Mouse (Mus musculus): ENCODE measurements around the gene Daam1. TPM values are rescaled to one million over a fixed set of nuclear protein-coding genes. Genes with fewer than 3 reads are reported as not detected.

Daam1 gene
- polyA plus RNA-seq, 1 experiment from 2014 or later: 15.3 TPM

DNA sequence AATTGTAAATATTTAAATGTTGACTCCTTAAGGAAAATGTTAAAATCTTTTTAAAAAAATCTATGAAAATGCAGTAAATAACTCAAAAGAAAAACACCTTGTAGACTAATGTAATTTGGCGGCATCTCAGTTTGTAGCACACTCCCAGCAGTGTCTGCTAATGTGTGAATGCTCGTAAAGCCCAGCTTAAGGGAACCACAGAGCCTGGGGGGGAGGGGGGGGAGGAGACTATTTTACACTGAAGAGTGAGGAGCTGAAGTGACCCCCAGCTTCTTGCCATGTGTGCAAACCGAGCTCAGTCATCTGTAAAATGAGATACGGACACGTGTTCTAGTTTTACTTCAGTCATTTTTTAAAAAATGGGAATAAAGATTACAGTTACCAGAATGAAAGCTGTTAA is 16.7 kb downstream of the Daam1 start:
- DNase-seq: no peak
- TF ChIP-seq CTCF (IDR thresholded peaks at IDR 0.05; ENCODE audit: low read depth): no peak
- Histone ChIP-seq H3K4me2 (no peak overlapping the region), H3K9me3 (ENCODE audit: low read depth, low read length) (no peaks in the 10 kb centered on the region), H3K9ac (no peak overlapping the region), H3K27me3 (ENCODE audit: insufficient read depth, low read length) (no peaks in the 10 kb centered on the region), H3K27ac (ENCODE audit: low read depth) (no peak overlapping the region), H3K4me1 (ENCODE audit: insufficient read depth) (peaks cover 7% of the 10 kb centered on the region), H3K36me3 (ENCODE audit: insufficient read depth) (no peaks in the 10 kb centered on the region), H3K4me3 (ENCODE audit: low read depth, low read length) (no peak overlapping the region)
- ATAC-seq (ENCODE audit: insufficient read depth): no peak
- 62% methylated on average over 5 of the region's 5 CpGs for WGBS

DNA sequence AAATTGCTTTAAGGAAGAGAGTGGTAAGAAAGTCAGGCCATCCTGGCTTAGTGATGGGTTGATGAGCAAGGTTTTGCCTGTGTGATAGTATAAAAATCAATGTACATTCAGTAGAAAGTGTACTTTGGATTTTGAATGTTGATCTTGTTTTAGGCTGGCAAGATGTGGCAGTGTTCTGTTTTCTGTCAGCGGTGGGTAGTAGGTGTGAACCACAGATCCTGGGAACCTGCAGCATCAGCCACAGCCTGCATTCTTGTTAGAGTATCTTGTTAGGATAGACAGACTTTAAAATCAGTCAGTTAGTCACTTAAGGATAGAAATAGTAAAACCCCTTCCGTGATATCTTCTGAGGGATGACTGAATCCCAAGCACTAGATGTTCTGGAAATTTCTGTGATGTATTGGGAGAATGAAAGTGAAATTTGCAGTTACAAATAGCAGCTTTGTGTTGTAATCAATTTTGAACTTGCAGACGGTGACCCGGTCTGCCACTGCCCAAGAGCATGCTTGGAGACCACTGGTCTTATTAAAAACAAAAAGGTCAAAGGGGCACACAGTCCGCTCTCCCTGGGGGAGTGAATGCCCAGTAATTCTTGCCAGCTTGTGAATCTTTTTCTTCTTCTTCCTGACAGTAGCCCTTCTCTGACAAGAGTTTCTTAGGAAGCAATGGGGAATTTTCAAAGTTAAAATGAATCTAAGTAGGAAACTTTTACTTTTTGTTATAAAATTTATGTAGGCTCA is 17.3 kb downstream of the Daam1 start:
- no peak for ATAC-seq (ENCODE audit: insufficient read depth)
- no peak overlapping the region for H3K27ac ChIP-seq (ENCODE audit: low read depth)
- 61% methylated on average over 5 of the region's 5 CpGs for WGBS

DNA sequence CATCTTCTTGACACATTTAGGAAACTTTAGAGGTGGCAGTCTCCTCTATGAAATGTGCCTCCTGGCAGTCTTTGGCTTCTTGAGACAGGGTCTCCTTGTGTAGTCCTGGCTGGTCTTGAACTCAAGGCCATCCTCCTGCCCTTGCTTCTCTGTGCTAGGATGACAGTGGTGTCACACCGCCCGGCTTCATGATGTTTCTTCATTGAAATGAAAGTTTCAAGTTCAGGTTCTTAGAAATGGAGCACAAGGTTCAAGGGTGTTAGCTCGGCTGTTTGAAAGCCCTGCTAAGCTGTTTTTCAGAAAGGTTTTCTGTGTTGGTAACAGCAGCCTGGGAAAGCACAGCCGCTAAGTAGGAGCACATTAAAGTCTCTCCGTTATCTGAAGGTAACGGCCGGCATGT is 18.2 kb downstream of the Daam1 start:
- Histone ChIP-seq H3K4me3 (ENCODE audit: low read depth, low read length) (no peak overlapping the region), H3K9ac (no peak overlapping the region), H3K4me2 (no peak overlapping the region), H3K27me3 (ENCODE audit: insufficient read depth, low read length) (no peaks in the 10 kb centered on the region), H3K9me3 (ENCODE audit: low read depth, low read length) (no peaks in the 10 kb centered on the region), H3K27ac (ENCODE audit: low read depth) (no peak overlapping the region), H3K36me3 (ENCODE audit: insufficient read depth) (no peaks in the 10 kb centered on the region), H3K4me1 (ENCODE audit: insufficient read depth) (peaks cover 14% of the 10 kb centered on the region)
- no peak for TF ChIP-seq CTCF (IDR thresholded peaks at IDR 0.05; ENCODE audit: low read depth)
- DNase-seq (no peak), ATAC-seq (ENCODE audit: insufficient read depth) (no peak)
- WGBS: 92% methylated on average over 7 of the region's 7 CpGs

More for the DNA sequence above, 17.3 kb downstream of the Daam1 start:
- Histone ChIP-seq H3K36me3 (ENCODE audit: insufficient read depth) (no peaks in the 10 kb centered on the region), H3K4me2 (no peak overlapping the region), H3K27me3 (ENCODE audit: insufficient read depth, low read length) (no peaks in the 10 kb centered on the region), H3K4me1 (ENCODE audit: insufficient read depth) (peaks cover 6% of the 10 kb centered on the region; the same call in 1 of the 2 replicates), H3K9ac (no peak overlapping the region), H3K9me3 (ENCODE audit: low read depth, low read length) (no peaks in the 10 kb centered on the region), H3K4me3 (ENCODE audit: low read depth, low read length) (no peak overlapping the region)
- no peak for TF ChIP-seq CTCF (IDR thresholded peaks at IDR 0.05; ENCODE audit: low read depth)
- no peak for DNase-seq

DNA sequence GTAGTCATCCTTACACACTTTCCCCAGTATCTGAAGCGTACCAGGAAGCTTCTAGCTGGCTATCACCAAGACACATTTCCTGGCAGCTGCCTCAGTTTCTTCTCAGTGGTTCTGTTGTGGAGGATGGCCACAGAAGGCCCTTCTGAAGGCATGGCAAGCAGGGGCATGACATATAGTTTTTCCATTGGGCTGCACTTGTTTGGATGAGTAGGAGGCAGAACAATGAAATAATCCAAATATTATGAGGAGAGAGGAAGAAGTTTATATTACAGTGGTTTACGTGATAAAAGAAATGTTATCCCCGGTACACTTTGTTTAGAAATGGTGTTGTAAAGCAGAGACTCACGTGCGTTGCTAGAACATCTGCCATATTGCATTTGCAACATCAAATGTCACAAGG is 19.3 kb downstream of the Daam1 start:
- Histone ChIP-seq H3K4me1 (ENCODE audit: insufficient read depth) (peaks cover 24% of the 10 kb centered on the region), H3K27ac (ENCODE audit: low read depth) (no peak overlapping the region)
- no peak; the same call in 1 of the 2 replicates for ATAC-seq (ENCODE audit: insufficient read depth)

DNA sequence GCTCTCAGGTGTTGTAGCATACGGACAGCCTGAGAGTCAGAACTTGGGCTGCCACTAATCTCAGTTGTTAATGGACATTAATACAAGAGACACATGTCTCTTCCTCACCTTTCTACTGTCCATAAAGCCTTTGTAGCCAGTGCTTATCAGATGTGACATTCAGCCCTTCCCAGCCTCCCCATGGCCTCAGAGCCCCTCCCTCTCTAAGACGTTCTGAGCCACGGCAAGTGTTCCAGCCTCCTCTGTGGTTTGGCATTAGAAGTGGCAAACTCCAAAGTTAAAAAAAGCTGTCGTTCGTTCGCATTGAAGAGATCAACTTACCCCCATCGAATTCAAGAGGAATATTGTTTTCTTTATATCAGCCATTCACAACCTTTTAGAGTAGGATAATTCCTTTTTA is 21.8 kb downstream of the Daam1 start:
- peaks cover 40% of the 10 kb centered on the region for H3K4me1 ChIP-seq (ENCODE audit: insufficient read depth)
- 47% methylated on average over 7 of the region's 7 CpGs for WGBS
- no peak overlapping the region for H3K27ac ChIP-seq (ENCODE audit: low read depth)

More for the DNA sequence above, 19.3 kb downstream of the Daam1 start:
- H3K27me3 ChIP-seq (ENCODE audit: insufficient read depth, low read length): no peaks in the 10 kb centered on the region
- H3K9me3 ChIP-seq (ENCODE audit: low read depth, low read length): no peaks in the 10 kb centered on the region
- no peak overlapping the region for H3K4me3 ChIP-seq (ENCODE audit: low read depth, low read length)
- no peak overlapping the region for H3K4me2 ChIP-seq
- no peak for TF ChIP-seq CTCF (IDR thresholded peaks at IDR 0.05; ENCODE audit: low read depth)
- no peak for DNase-seq
- WGBS: 37% methylated on average over 5 of the region's 5 CpGs
- no peaks in the 10 kb centered on the region for H3K36me3 ChIP-seq (ENCODE audit: insufficient read depth)
- H3K9ac ChIP-seq: no peak overlapping the region

DNA sequence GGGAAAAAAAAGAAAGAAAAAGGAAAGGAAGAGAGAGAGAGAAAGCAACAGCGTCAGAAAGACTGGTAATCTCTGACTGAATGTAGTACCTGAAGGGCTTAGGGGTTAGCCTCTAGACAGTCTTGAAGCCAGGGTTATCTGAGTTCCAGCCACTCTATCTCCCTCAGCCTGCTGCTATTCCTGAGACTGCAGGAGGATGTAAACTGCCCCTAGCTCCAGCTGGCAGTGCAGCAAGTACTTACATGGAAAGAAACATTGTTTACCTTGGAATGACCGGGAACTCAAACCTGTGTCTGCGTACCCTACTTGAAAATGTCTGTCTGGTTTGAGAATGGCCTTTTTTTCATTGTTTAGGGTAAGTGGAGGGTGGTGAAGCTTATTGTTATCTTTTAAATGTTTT is 22.8 kb downstream of the Daam1 start:
- Histone ChIP-seq H3K4me3 (ENCODE audit: low read depth, low read length) (no peak overlapping the region), H3K27me3 (ENCODE audit: insufficient read depth, low read length) (no peaks in the 10 kb centered on the region), H3K4me2 (no peak overlapping the region), H3K9me3 (ENCODE audit: low read depth, low read length) (no peaks in the 10 kb centered on the region), H3K4me1 (ENCODE audit: insufficient read depth) (peaks cover 43% of the 10 kb centered on the region), H3K27ac (ENCODE audit: low read depth) (no peak overlapping the region), H3K36me3 (ENCODE audit: insufficient read depth) (no peaks in the 10 kb centered on the region), H3K9ac (no peak overlapping the region; the same call in 1 of the 2 replicates)
- ATAC-seq (ENCODE audit: insufficient read depth): no peak
- TF ChIP-seq CTCF (IDR thresholded peaks at IDR 0.05; ENCODE audit: low read depth): 0 out of 2 replicates have a peak, but pooled peaks have one; percentile 11
- 32% methylated on average over 3 of the region's 3 CpGs for WGBS
- DNase-seq: no peak

More for the DNA sequence above, 21.8 kb downstream of the Daam1 start:
- Histone ChIP-seq H3K27me3 (ENCODE audit: insufficient read depth, low read length) (no peaks in the 10 kb centered on the region), H3K4me3 (ENCODE audit: low read depth, low read length) (no peak overlapping the region), H3K4me2 (no peak overlapping the region), H3K9ac (no peak overlapping the region), H3K36me3 (ENCODE audit: insufficient read depth) (no peaks in the 10 kb centered on the region), H3K9me3 (ENCODE audit: low read depth, low read length) (no peaks in the 10 kb centered on the region)
- no peak for DNase-seq
- no peak for TF ChIP-seq CTCF (IDR thresholded peaks at IDR 0.05; ENCODE audit: low read depth)
- no peak for ATAC-seq (ENCODE audit: insufficient read depth)

DNA sequence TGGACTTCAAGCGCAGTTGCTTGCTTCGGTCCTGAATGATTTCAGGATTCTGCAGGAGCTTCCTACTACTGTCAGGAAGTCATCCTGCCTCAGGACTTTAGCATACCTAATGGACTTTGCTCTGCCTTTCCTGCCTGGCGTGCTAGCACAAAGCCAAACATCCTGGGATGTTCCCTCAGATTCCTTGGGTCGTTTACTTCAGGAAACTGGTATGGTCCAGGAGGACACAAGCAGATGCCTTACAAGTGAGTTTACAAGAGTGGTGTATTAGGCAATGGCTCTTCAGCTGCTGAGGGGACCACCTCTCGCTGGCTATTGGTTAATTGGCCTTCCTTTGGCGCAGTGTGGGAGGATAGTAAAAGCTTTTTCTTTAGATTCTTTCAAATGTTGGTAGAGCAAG is 23.3 kb downstream of the Daam1 start:
- TF ChIP-seq CTCF (IDR thresholded peaks at IDR 0.05; ENCODE audit: low read depth): no peak
- Histone ChIP-seq H3K4me3 (ENCODE audit: low read depth, low read length) (no peak overlapping the region), H3K9ac (no peak overlapping the region), H3K36me3 (ENCODE audit: insufficient read depth) (no peaks in the 10 kb centered on the region), H3K27ac (ENCODE audit: low read depth) (no peak overlapping the region; the same call in 1 of the 2 replicates), H3K27me3 (ENCODE audit: insufficient read depth, low read length) (no peaks in the 10 kb centered on the region), H3K4me1 (ENCODE audit: insufficient read depth) (peaks cover 46% of the 10 kb centered on the region), H3K4me2 (no peak overlapping the region), H3K9me3 (ENCODE audit: low read depth, low read length) (no peaks in the 10 kb centered on the region)
- WGBS: 65% methylated on average over 6 of the region's 6 CpGs
- DNase-seq: no peak
- no peak for ATAC-seq (ENCODE audit: insufficient read depth)

All from lung, embryonic 14.5 days (tissue).